Mouse (Mus musculus) neural tube, embryonic 11.5 days (tissue): ENCODE data around the gene Klrb1a. TPM values are rescaled to one million over a fixed set of nuclear protein-coding genes. Genes with fewer than 3 reads are reported as not detected.

Experiments used
- polyA plus RNA-seq: library from polyadenylated mRNA; unstranded; fragments of >200 nt; fragmentation: Nextera tagmentation; extraction: Ambion mirVana; gene quantifications from 2 replicates; pipeline ENCODE4 v1.2.1, GENCODE M21; 2014

Gene Klrb1a
- polyA plus RNA-seq, 1 experiment from 2014 or later: not detected

Other genes with a start within 250 kb of the Klrb1a start
- gene Tex52, start 248.1 kb downstream of the Klrb1a start, polyA plus RNA-seq: 0.34 and 0.66 TPM in 2 replicates
- not detected in 2 replicates for gene Gm44596, start 248.0 kb downstream of the Klrb1a start, polyA plus RNA-seq
- 1.9 and 2.2 TPM in 2 replicates for gene Nrip2, start 224.2 kb downstream of the Klrb1a start, polyA plus RNA-seq
- 28.8 and 31.2 TPM in 2 replicates for gene Itfg2, start 198.6 kb downstream of the Klrb1a start, polyA plus RNA-seq
- 506 and 551 TPM in 2 replicates for gene Fkbp4, start 184.9 kb downstream of the Klrb1a start, polyA plus RNA-seq
- not detected in 2 replicates for gene Pzp, start 96.8 kb downstream of the Klrb1a start, polyA plus RNA-seq
- gene A2ml1, start 41.9 kb downstream of the Klrb1a start, polyA plus RNA-seq: not detected in 2 replicates
- not detected in 2 replicates for gene Clec2h, start 38.9 kb upstream of the Klrb1a start, polyA plus RNA-seq
- gene Klrb1, start 99.5 kb upstream of the Klrb1a start, polyA plus RNA-seq: not detected in 2 replicates
- not detected in 2 replicates for gene Klrb1c, start 165.7 kb upstream of the Klrb1a start, polyA plus RNA-seq
- gene Gm44511, start 202.8 kb upstream of the Klrb1a start, polyA plus RNA-seq: not detected in 2 replicates
- 0.16 TPM in 1 of 2 replicates, not detected in the other for gene Klrb1b, start 202.8 kb upstream of the Klrb1a start, polyA plus RNA-seq